Mouse (Mus musculus) CD4-positive, CD25-positive, alpha-beta regulatory T cell, adult 2 months (primary cell): ENCODE results near the gene Strap.

Experiments used
- DNase-seq: peaks from one replicate; pipeline ENCODE4 v3.0.0-alpha.2; 2012; ENCODE audit warnings: low read depth, low spot score

Strap gene

DNA sequence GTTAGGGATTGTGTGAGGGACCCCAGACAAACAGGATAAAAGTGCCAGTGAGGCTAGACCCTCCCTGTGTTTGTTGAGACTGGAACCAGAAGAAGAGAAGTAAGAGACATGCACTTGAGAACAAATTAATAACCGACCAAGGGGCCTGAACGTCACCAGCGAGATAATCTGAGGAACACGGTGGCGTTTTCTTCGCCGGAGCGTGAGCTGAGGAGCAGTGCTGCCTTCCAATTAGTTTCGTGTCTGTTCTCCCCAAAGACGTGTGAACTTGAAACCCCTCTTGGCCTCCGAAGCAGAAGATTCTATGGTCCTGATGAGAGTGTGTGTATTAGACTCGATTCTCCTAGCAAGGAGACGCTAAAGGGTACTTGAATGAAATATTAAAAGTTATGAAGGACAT is 39.3 kb downstream of the Strap start:
- DNase-seq = no peak

- no peak for DNase-seq
Measured at GRCm38 (mm10) chr6:137775159-137775558, 40.3 kb downstream of the Strap start.

GRCm38 (mm10) chr6:137776981-137777380 is 42.1 kb downstream of the Strap start:
- DNase-seq = no peak

DNA sequence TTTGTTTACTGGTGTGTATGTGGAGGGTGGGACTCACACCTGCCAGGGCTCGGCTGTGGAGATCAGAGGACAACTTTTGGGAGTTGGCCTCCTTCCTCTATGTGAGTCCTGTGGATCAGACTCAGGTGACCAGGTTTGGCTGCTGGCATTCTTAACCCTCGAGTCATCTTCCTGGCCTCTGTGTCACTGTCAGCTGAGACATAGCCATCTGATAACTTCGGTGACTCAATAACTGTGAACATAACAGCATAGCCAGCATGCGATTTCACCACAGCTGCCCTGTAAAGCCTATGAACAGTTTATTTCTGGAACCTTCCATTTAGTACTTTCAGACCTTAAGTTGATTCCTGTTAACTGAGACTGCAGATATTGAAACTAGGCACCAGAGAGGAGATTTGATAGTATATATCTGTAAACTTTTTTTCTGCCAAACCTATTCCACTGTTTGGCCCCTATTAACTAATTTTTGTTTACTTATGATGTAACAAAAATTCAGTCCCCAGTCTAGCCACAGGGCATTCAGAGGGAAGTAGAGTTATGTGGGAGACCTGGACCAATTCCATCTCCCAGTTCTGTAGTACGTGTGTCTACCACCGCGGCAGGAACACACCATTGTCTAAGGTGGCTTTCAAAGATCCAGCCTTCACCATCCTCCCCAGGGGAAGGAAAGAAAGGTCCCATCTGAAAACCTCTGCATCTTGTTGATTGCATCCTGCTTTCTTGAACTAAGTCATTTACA is 49.2 kb downstream of the Strap start:
- DNase-seq = no peak

DNA sequence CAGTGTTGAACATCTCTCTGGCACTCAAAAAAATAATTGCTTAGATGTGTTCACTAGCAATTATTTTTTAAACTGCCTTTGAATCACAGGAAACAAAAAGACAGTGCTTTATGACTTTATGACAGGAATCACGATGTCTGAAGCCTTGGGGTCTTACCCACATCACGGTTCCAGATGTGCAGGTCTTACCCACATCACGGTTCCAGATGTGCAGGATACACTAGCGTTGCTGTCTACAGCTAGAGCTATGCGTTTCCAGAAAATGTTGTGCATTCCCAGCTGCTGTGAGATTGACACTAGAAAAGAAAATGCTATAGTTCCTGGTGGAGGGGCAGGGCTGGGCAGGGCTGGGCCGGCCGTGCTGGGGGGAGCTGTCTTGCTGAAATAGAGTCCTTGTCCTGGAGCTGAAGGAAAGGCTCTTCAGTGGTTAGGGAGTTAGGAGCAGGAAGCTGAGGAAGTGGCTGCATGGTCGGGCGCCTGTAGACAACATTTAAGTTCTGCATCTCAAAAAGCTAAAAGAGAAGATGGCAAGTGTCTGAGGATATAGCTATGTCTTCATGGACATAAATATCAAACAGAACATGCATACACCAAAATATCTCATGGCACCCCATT is 54.2 kb downstream of the Strap start:
- no peak for DNase-seq

DNA sequence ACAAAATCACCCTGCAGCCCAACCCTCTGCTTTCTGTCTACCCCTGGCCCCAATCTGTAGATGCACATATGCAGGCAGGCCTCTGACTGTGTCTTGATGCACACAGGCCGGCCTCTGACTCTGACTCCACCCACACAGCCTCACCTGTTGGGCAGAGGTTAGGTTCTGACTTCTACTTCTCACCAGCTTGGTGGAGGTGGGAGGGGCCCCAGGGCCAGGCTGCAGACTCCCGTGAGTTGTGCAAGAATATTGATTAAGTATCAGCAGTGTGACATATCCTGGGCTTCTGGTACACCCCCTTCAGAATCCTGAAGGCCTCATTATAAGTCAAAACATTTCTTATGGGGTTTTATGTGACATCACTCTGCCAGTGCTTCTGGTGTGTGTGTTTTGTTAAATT is 54.8 kb downstream of the Strap start:
- no peak for DNase-seq

GRCm38 (mm10) chr6:137795494-137795893 is 60.6 kb downstream of the Strap start:
- no peak for DNase-seq

DNA sequence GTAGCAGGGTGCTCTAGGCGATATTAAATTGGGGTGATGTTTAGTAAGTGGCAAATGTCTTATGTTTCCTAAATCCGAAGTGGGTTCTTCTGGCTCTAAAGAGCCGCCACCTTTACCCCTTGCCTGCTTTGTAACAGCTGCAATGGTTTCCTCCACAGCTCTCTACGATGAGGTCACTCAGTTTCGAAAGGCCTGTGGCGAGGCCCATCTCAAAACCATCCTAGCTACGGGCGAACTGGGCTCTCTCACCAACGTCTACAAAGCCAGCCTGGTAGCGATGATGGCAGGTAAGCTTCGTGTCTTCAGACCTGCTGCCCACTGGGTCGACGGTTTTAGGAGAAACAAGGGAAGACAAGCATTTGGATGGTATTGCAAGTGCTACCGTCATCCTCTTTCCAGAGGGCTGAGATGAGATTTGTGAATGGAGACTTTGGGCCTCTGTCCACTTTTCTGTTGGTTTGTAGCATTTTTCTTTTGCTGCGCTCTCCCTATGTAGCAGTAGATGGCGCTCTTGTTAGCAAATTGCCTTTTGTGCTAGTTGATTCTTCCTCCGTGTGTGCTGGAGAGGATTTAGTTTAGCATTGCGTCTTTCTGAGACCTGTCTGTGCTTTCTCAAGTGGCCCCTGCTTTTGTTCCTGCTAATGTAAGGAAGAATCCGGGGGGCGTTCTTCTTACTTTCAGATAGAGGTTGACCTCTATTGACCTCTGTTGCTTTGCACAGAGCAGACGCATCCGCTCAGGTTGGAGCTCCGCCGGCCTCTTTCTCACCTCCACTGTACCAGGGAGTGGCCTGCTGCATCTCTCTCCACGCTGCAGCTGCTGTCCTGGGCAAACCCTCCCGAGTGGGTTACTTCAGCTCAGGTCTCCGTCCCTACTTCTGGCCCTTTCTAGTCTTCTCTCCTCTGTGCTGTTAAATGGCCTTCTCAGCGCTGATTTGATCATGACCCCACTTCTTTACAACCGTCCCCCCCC is 62.0 kb downstream of the Strap start:
- DNase-seq = no peak

GRCm38 (mm10) chr6:137799253-137799652 is 64.4 kb downstream of the Strap start:
- DNase-seq = no peak
